Mouse (Mus musculus) heart, embryonic 16.5 days (tissue): ENCODE results near the gene Scn3b. TPM values are rescaled to one million over a fixed set of nuclear protein-coding genes. Genes with fewer than 3 reads are reported as not detected.

Source experiments
- ATAC-seq: fragments of 200-750 bp; cut with Nextera tagmentation; replicated peaks from 2 replicates; pipeline ENCODE4 v1.8.0; 2017; ENCODE audit warnings: moderate number of reproducible peaks; ENCODE audit not compliant: insufficient read depth, low FRiP score; ENCODE audit errors: extremely low read depth
- H3K27ac ChIP-seq: fragments of 300-500 bp; sonication (generic); 2 replicates; pipeline ENCODE4 v1.5.1; 2014; ENCODE audit warnings: mild to moderate bottlenecking, low read length, control low read depth, moderate library complexity
- H3K27me3 ChIP-seq: fragments of 300-500 bp; sonication (generic); 2 replicates; pipeline ENCODE4 v1.6.1; 2014; ENCODE audit warnings: low read length, mixed read lengths; ENCODE audit not compliant: control insufficient read depth, insufficient read depth
- H3K36me3 ChIP-seq: fragments of 300-500 bp; sonication (generic); 2 replicates; pipeline ENCODE4 v1.6.1; 2014; ENCODE audit not compliant: control insufficient read depth, insufficient read depth
- H3K4me1 ChIP-seq: fragments of 300-500 bp; sonication (generic); 2 replicates; pipeline ENCODE4 v1.6.1; 2014; ENCODE audit warnings: low read length, mixed read lengths; ENCODE audit not compliant: control insufficient read depth, insufficient read depth
- H3K4me2 ChIP-seq: fragments of 300-500 bp; sonication (generic); 2 replicates; pipeline ENCODE4 v1.6.1; 2014; ENCODE audit warnings: low read depth, mild to moderate bottlenecking, control low read depth, low read length
- H3K4me3 ChIP-seq: fragments of 300-500 bp; sonication (generic); 2 replicates; pipeline ENCODE4 v1.5.1; 2014; ENCODE audit warnings: mild to moderate bottlenecking, control low read depth, low read length
- H3K9ac ChIP-seq: fragments of 300-500 bp; sonication (generic); 2 replicates; pipeline ENCODE4 v1.6.1; 2014; ENCODE audit warnings: low read length, control low read depth
- H3K9me3 ChIP-seq: fragments of 300-500 bp; sonication (generic); replicated peaks from 2 replicates; pipeline ENCODE4 v1.6.1; 2016; ENCODE audit warnings: low read length; ENCODE audit not compliant: control insufficient read depth
- WGBS: fragments of 180-500 bp; shearing (Covaris S2); extraction: QIAGEN DNeasy Blood & Tissue Kit; methylation state at CpG from one replicate; pipeline ENCODE4 v1.1.7; 2014; 5-methylcytosine and 5-hydroxymethylcytosine counted together
- polyA plus RNA-seq: library from polyadenylated mRNA; unstranded; fragments of >200 nt; fragmentation: Nextera tagmentation; extraction: Ambion mirVana; gene quantifications from 2 replicates; pipeline ENCODE4 v1.2.1, GENCODE M21; 2015

Gene Scn3b
- polyA plus RNA-seq, 1 experiment from 2014 or later: 1.7 TPM

- Histone ChIP-seq H3K4me2 (no peak overlapping the region), H3K36me3 (no peaks in the 10 kb centered on the region), H3K9ac (no peak overlapping the region), H3K4me1 (peaks cover 5% of the 10 kb centered on the region), H3K27ac (no peak overlapping the region), H3K4me3 (no peak overlapping the region), H3K9me3 (no peaks in the 10 kb centered on the region), H3K27me3 (peaks cover 3% of the 10 kb centered on the region; the same call in 1 of the 2 replicates)
- WGBS: 41% methylated on average over 4 of the region's 4 CpGs
- ATAC-seq: no peak
Observed at GRCm38 (mm10) chr9:40239749-40240148, 29.3 kb upstream of the Scn3b start.

- H3K9ac ChIP-seq: no peak overlapping the region
- H3K4me2 ChIP-seq: no peak overlapping the region
- H3K9me3 ChIP-seq: no peaks in the 10 kb centered on the region
- H3K4me3 ChIP-seq: no peak overlapping the region
- WGBS: 35% methylated on average over 5 of the region's 5 CpGs
- H3K27me3 ChIP-seq: peaks cover 3% of the 10 kb centered on the region; the same call in 1 of the 2 replicates
- H3K4me1 ChIP-seq: peaks cover 8% of the 10 kb centered on the region
- H3K36me3 ChIP-seq: no peaks in the 10 kb centered on the region
- no peak overlapping the region for H3K27ac ChIP-seq
- ATAC-seq: no peak
Observed at GRCm38 (mm10) chr9:40240311-40240710, 28.7 kb upstream of the Scn3b start.

- Histone ChIP-seq H3K4me3 (peak overlapping the region; percentile 61), H3K9me3 (no peaks in the 10 kb centered on the region), H3K27ac (no peak overlapping the region), H3K4me1 (peaks cover 14% of the 10 kb centered on the region), H3K36me3 (no peaks in the 10 kb centered on the region), H3K9ac (peak overlapping the region; percentile 68), H3K27me3 (peaks cover 3% of the 10 kb centered on the region; the same call in 1 of the 2 replicates), H3K4me2 (peak overlapping the region; percentile 85)
- ATAC-seq: peak; percentile 74
- 3% methylated on average over 15 of the region's 15 CpGs for WGBS
Observed at GRCm38 (mm10) chr9:40241223-40241801, 27.7 kb upstream of the Scn3b start.

GRCm38 (mm10) chr9:40241951-40242888 is 26.8 kb upstream of the Scn3b start:
- no peak for ATAC-seq
- Histone ChIP-seq H3K9ac (peak overlapping the region; percentile 68), H3K27ac (0 out of 2 replicates have a peak overlapping the region, but pooled peaks have one; percentile 9), H3K4me2 (peak overlapping the region; percentile 85), H3K27me3 (peaks cover 3% of the 10 kb centered on the region; the same call in 1 of the 2 replicates), H3K4me3 (peak overlapping the region; percentile 61), H3K4me1 (peaks cover 14% of the 10 kb centered on the region), H3K9me3 (no peaks in the 10 kb centered on the region), H3K36me3 (no peaks in the 10 kb centered on the region)
- 54% methylated on average over 13 of the region's 13 CpGs for WGBS

- peak overlapping the region; percentile 67 for H3K27ac ChIP-seq
- peaks cover 14% of the 10 kb centered on the region for H3K4me1 ChIP-seq
- no peaks in the 10 kb centered on the region for H3K27me3 ChIP-seq
- H3K36me3 ChIP-seq: no peaks in the 10 kb centered on the region
- H3K4me3 ChIP-seq: peak overlapping the region; percentile 12; the same call in 1 of the 2 replicates
- no peak overlapping the region for H3K9ac ChIP-seq
- 36% methylated on average over 9 of the region's 9 CpGs for WGBS
- H3K4me2 ChIP-seq: peak overlapping the region; percentile 48
- peaks cover 3% of the 10 kb centered on the region; the same call in 1 of the 2 replicates for H3K9me3 ChIP-seq
- ATAC-seq: no peak
Observed at GRCm38 (mm10) chr9:40245466-40245865, 23.6 kb upstream of the Scn3b start.

- no peaks in the 10 kb centered on the region for H3K27me3 ChIP-seq
- H3K9ac ChIP-seq: no peak overlapping the region
- H3K4me2 ChIP-seq: no peak overlapping the region
- WGBS: 76% methylated on average over 7 of the region's 7 CpGs
- H3K9me3 ChIP-seq: peaks cover 3% of the 10 kb centered on the region; the same call in 1 of the 2 replicates
- peak overlapping the region; percentile 67 for H3K27ac ChIP-seq
- peaks cover 14% of the 10 kb centered on the region for H3K4me1 ChIP-seq
- H3K4me3 ChIP-seq: no peak overlapping the region
- no peaks in the 10 kb centered on the region for H3K36me3 ChIP-seq
- ATAC-seq: no peak
Observed at GRCm38 (mm10) chr9:40245974-40246665, 22.9 kb upstream of the Scn3b start.

- Histone ChIP-seq H3K4me2 (no peak overlapping the region), H3K9me3 (peaks cover 3% of the 10 kb centered on the region; the same call in 1 of the 2 replicates), H3K4me1 (peaks cover 14% of the 10 kb centered on the region), H3K36me3 (no peaks in the 10 kb centered on the region), H3K27ac (no peak overlapping the region), H3K9ac (no peak overlapping the region), H3K4me3 (no peak overlapping the region), H3K27me3 (no peaks in the 10 kb centered on the region)
- WGBS: 46% methylated on average over 6 of the region's 6 CpGs
- no peak for ATAC-seq
Observed at GRCm38 (mm10) chr9:40246702-40247101, 22.3 kb upstream of the Scn3b start.

GRCm38 (mm10) chr9:40249106-40249505 is 19.9 kb upstream of the Scn3b start:
- Histone ChIP-seq H3K9me3 (peaks cover 3% of the 10 kb centered on the region; the same call in 1 of the 2 replicates), H3K9ac (no peak overlapping the region), H3K4me3 (no peak overlapping the region), H3K4me1 (peaks cover 9% of the 10 kb centered on the region), H3K27ac (peak overlapping the region; percentile 54; the same call in 1 of the 2 replicates), H3K27me3 (no peaks in the 10 kb centered on the region), H3K4me2 (no peak overlapping the region), H3K36me3 (no peaks in the 10 kb centered on the region)
- 32% methylated on average over 1 of the region's 1 CpGs for WGBS
- ATAC-seq: 0 out of 2 replicates have a peak, but pooled peaks have one; percentile 41
